Mouse (Mus musculus): ENCODE measurements around the gene Sept9. TPM values are rescaled to one million over a fixed set of nuclear protein-coding genes. Genes with fewer than 3 reads are reported as not detected.

Gene Sept9
- polyA plus RNA-seq, 1 experiment, result 34.6 TPM

DNA sequence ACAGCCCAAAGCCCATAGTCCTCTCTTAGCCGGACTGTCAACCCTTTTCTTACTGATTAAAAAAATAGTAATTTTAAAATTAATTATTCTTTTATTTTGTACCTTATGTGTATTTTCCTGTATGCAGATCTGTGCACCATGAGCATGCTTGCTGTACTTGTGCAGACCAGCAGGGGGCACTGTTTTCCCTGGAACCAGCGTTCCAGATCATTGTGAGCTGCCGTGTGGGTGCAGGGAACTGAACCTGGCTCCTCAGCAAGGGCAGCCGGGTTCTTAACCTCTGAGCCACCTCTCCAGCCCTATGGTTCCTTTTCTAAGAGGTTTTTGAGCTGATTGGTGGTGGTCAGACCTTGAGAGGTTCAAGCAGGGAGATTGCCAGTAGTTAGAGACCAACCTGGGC, 101.3 kb downstream of the Sept9 start:
- TF ChIP-seq POLR2A (IDR thresholded peaks at IDR 0.05; ENCODE audit: extremely low read depth, insufficient read depth, low read length), result no peak
- peak; percentile 28; the same call in 1 of the 2 replicates for TF ChIP-seq CTCF (IDR thresholded peaks at IDR 0.05; ENCODE audit: extremely low read depth, insufficient read depth, low read length)
- H3K27ac ChIP-seq (ENCODE audit: insufficient read depth, low read length), result peak overlapping the region; percentile 73
- H3K4me3 ChIP-seq (ENCODE audit: insufficient read depth, low read length), result no peak overlapping the region
- peaks cover 2% of the 10 kb centered on the region for H3K4me1 ChIP-seq (ENCODE audit: control insufficient read depth, insufficient read depth, low read length)

DNA sequence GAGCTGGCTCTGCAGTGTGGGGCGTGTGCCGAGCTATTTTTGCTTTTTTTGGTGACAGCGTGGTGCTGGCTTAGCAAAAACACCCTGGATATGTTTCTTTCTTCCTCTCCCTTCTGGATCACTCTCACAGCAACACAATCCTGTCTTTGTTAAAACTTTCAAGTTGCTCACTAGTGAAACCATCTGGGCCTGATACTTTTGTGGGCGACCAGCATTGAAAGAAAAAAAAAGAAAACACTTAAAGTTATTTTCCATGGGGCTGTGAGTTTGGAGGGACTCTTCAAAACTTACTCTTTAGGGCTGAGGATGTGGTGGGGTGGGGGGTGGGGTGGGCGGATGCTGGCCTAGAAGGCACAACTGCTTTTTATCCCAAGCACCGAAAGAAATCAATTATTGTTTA, 102.3 kb downstream of the Sept9 start:
- TF ChIP-seq CTCF (IDR thresholded peaks at IDR 0.05; ENCODE audit: extremely low read depth, insufficient read depth, low read length), result no peak
- TF ChIP-seq POLR2A (IDR thresholded peaks at IDR 0.05; ENCODE audit: extremely low read depth, insufficient read depth, low read length), result no peak
- no peak overlapping the region for H3K27ac ChIP-seq (ENCODE audit: insufficient read depth, low read length)
- H3K4me1 ChIP-seq (ENCODE audit: control insufficient read depth, insufficient read depth, low read length), result no peaks in the 10 kb centered on the region
- no peak overlapping the region for H3K4me3 ChIP-seq (ENCODE audit: insufficient read depth, low read length)

DNA sequence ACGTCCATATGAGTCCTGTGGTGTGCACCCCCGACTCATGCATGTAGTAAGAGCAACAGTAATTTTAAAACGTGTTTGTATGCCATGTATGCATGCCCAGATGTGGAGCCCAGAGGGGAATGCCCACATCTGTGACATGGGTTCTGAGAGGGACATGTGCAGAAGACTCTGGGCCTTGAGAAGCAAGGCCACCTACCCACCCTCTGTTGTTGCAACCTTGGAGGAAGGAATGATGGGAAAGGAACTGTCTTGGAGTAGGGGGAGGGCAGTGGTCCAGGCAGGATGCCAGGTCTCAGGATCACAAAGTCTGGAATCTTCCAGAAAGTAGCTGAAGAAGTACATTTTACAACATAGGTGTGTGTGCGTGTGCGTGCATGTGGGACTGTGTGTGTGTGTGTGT, 102.9 kb downstream of the Sept9 start:
- Histone ChIP-seq H3K4me3 (ENCODE audit: insufficient read depth, low read length) (no peak overlapping the region), H3K4me1 (ENCODE audit: control insufficient read depth, insufficient read depth, low read length) (peaks cover 2% of the 10 kb centered on the region; the same call in 1 of the 2 replicates), H3K27ac (ENCODE audit: insufficient read depth, low read length) (no peak overlapping the region)
- no peak for TF ChIP-seq POLR2A (IDR thresholded peaks at IDR 0.05; ENCODE audit: extremely low read depth, insufficient read depth, low read length)
- TF ChIP-seq CTCF (IDR thresholded peaks at IDR 0.05; ENCODE audit: extremely low read depth, insufficient read depth, low read length), result no peak

DNA sequence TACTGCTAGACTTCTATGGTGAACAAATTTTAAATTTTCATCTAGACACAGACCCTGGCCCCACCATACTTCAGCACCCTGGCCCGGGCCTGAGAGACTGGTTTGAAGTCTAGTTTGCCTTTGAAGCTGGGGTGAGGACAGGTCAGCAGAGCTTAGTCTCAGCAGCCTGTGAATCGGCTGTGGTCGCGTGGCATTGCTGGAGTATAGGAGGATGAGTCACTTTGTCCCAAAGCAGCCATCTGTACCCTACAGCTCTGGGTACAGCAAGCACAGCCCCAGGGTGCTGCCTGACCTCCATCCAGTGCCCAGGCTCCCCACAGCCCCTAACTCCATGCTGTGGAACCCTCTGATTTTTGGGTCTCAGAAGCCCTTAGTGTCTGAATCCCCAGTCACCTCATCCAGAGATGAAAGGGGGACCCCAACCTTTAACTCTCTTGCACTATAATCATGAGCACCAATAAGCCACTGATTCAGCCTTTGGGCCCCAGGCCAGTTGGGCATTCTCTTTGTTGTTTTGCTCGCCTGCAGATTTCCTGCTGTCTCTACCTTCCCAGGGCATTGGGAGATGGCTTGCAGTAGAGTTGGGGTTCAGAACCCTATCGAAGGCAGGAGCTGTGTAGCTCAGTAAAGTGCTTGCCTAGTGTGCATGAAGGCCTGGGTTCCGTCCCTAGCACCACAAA, 106.2 kb downstream of the Sept9 start:
- Histone ChIP-seq H3K4me1 (ENCODE audit: control insufficient read depth, insufficient read depth, low read length) (peaks cover 8% of the 10 kb centered on the region), H3K27ac (ENCODE audit: insufficient read depth, low read length) (no peak overlapping the region), H3K4me3 (ENCODE audit: insufficient read depth, low read length) (no peak overlapping the region)
- TF ChIP-seq CTCF (IDR thresholded peaks at IDR 0.05; ENCODE audit: extremely low read depth, insufficient read depth, low read length) (no peak), POLR2A (IDR thresholded peaks at IDR 0.05; ENCODE audit: extremely low read depth, insufficient read depth, low read length) (no peak)

DNA sequence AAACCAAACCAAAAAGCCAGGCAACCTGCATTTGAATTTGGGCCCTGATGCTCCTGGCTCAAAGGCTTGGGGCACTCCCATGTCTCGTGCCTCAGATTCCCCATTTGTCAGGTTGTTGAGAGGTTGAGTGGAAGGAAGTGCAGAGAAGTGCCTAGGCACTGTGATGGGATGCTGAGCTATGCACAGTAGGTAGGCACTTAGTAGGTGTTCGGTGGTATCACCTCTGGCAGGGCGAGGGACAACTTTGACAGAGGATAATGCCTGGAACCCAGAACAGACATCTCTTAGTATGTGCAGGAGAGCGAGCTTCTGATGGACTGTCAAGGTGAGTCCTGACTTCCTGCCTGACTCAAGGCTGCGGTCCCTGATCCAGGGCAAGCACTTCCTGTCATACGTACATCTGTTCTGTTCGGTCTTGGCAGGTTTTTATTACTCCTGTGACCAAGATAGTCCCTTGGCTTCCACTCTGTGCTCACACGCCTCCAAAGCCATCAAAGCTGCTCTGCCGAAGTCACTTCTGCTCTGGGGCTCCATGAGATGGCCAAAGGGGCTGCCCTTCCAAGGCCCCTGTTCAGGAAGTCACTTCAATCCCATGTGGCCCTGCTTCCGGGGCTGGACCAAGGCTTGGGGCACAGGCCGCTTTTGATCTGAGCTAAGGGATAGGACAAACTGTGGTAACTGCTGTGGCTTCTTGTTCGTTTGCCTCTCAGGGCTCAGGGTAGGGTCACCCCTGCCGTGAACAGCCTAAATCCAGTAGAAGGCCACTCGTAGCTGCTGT, 107.0 kb downstream of the Sept9 start:
- Histone ChIP-seq H3K27ac (ENCODE audit: insufficient read depth, low read length) (no peak overlapping the region), H3K4me3 (ENCODE audit: insufficient read depth, low read length) (no peak overlapping the region), H3K4me1 (ENCODE audit: control insufficient read depth, insufficient read depth, low read length) (peaks cover 9% of the 10 kb centered on the region)
- no peak for TF ChIP-seq CTCF (IDR thresholded peaks at IDR 0.05; ENCODE audit: extremely low read depth, insufficient read depth, low read length)
- no peak for TF ChIP-seq POLR2A (IDR thresholded peaks at IDR 0.05; ENCODE audit: extremely low read depth, insufficient read depth, low read length)

DNA sequence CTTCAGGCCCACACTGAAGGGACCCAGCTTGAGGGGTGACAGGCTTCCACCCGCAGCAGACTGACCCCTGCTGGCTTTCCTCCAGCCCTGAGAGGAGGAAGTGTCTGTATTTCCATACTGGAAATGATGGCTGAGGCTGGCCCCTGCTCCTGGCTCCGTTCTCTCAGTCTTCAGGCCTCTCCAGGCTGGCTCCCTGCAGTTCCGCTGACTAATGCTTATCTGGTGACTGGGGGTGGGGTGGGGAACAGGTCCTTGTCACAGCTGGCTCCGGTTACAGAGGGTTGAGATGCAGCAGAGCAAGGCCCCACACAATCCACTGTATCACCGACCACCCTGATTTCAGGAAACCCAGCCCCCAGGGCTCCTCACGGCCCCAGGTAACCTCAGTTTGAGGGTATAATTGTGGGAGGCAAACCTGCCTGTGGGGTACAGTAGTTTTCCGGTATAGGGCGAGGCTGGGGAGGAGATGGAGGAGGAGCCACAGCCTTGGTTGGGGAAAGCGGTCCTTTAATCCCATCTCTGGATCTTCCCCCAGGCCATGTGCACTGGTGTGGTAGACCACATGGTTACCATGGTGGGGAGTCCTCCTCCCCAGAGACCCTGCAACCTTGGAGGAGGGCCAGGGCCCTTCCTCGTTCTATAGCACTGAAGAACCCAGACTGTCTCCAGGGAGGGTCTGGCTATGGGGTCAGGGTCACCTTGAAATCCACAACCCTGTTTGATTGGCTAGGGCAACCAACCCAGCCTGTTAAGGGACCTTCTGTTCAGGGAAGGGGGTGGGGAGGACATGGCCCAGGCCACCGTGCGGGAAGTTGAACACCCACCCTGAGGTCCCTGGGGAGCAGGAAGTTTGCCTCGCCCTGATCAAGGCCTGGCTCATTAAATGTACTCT, 108.7 kb downstream of the Sept9 start:
- TF ChIP-seq POLR2A (IDR thresholded peaks at IDR 0.05; ENCODE audit: extremely low read depth, insufficient read depth, low read length) (no peak), CTCF (IDR thresholded peaks at IDR 0.05; ENCODE audit: extremely low read depth, insufficient read depth, low read length) (no peak)
- H3K4me1 ChIP-seq (ENCODE audit: control insufficient read depth, insufficient read depth, low read length), result peaks cover 9% of the 10 kb centered on the region
- peak overlapping the region; percentile 50; the same call in 1 of the 2 replicates for H3K27ac ChIP-seq (ENCODE audit: insufficient read depth, low read length)
- H3K4me3 ChIP-seq (ENCODE audit: insufficient read depth, low read length), result no peak overlapping the region

DNA sequence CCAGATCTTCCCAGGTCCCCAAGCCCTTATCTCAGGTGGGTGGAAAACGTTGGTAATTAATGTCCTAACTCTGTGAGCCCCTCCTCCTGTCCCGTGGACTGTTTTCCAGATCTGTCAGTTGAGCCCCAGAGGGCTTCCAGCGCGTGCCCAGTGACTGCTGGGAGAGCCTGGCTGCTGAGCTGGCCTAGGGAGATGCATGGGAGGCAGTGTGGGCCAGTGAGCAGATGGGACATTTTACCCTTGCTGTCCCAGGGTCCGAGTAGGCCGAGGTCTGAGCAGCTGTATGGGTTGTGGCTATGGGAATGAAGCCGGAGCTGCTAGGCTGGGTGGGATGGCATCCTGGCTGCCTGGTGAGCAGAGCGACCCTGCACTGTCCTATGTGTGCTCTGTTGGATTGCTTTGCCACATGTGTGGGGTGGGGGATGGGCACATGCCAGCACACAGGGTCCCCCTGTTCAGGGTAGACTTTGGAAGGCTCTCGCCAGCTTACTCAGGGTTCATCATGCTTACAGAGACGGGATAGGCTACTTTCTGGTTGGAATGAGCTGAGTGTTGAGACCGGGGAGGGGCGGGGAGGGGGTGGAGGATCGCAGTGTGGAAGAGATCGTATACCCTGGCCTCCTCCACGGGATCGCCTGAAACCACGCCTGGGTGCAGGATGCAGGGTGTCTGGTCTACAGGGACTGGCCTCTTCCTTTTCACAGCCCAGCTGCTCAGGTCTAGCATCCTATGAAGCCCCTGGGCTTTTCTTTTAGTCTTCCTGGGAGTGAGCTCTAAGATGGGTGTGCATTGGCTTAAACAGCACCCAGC, 109.9 kb downstream of the Sept9 start:
- TF ChIP-seq POLR2A (IDR thresholded peaks at IDR 0.05; ENCODE audit: extremely low read depth, insufficient read depth, low read length) (no peak), CTCF (IDR thresholded peaks at IDR 0.05; ENCODE audit: extremely low read depth, insufficient read depth, low read length) (no peak)
- Histone ChIP-seq H3K4me1 (ENCODE audit: control insufficient read depth, insufficient read depth, low read length) (peaks cover 9% of the 10 kb centered on the region), H3K27ac (ENCODE audit: insufficient read depth, low read length) (no peak overlapping the region), H3K4me3 (ENCODE audit: insufficient read depth, low read length) (no peak overlapping the region)

DNA sequence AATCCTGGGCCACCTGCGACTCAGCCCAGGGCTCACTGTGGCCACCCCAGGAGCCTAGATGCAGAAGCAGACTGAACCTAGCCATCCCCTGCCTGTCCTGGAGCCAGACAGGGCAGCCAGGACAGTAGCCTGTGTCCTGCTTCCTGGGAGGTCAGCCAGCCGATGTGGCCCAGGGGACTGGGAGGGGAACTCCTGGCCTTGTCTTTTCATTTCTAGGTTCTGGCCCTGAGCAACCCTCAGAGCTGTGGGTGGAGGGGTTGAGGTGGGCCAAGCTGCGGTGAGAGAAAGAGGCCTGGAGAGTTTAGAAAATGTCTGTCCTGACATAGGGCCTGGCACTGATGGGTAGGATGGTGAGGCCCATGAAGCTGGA, 110.4 kb downstream of the Sept9 start:
- TF ChIP-seq CTCF (IDR thresholded peaks at IDR 0.05; ENCODE audit: extremely low read depth, insufficient read depth, low read length) (no peak), POLR2A (IDR thresholded peaks at IDR 0.05; ENCODE audit: extremely low read depth, insufficient read depth, low read length) (no peak)
- Histone ChIP-seq H3K4me3 (ENCODE audit: insufficient read depth, low read length) (no peak overlapping the region), H3K4me1 (ENCODE audit: control insufficient read depth, insufficient read depth, low read length) (peaks cover 9% of the 10 kb centered on the region), H3K27ac (ENCODE audit: insufficient read depth, low read length) (no peak overlapping the region)

All from cortical plate, adult 2 months (tissue).